Mouse (Mus musculus) small intestine, adult 2 months (tissue): ENCODE data around the gene Cpne6.

Experiments used
- CTCF ChIP-seq: fragments of 200-500 bp; IDR thresholded peaks from 2 replicates; pipeline ENCODE4 v1.5.1; 2012; ENCODE audit warnings: low read depth, mild to moderate bottlenecking, control low read depth, inconsistent platforms, low read length, moderate library complexity, mixed read lengths; ENCODE audit not compliant: insufficient replicate concordance, insufficient read length; ENCODE audit errors: extremely low read depth
- POLR2A ChIP-seq: fragments of 200-500 bp; IDR thresholded peaks from 2 replicates; pipeline ENCODE4 v1.6.1; 2012; ENCODE audit warnings: low read depth, mild to moderate bottlenecking, control low read depth, inconsistent platforms, low read length, moderate library complexity

DNA sequence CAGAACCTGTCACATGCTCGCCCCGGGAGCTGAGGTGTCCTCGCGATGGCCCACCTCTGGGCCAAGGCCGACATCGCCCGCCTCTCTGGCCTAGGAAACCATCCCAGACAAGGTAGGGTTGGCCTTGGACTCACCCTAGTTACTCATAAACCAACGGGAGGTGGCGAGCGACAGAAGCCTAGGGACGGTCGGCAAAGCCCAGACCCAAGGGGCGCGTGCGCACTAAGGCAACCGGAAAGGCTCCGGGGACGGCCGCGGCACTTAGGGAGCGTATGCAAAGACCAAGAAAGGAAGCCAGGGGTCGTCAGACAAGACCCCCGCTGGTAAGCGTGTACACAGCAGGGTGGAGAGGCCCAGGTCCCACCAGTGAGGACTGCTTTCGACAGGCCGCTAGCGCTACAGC lies 49.6 kb downstream of the Cpne6 start, which contains the start of gene Dcaf11:
- TF ChIP-seq CTCF, result no peak
- peak; percentile 83 for TF ChIP-seq POLR2A
